Mouse (Mus musculus): ENCODE measurements around the gene Ahdc1. TPM values are rescaled to one million over a fixed set of nuclear protein-coding genes. Genes with fewer than 3 reads are reported as not detected.

Gene Ahdc1
- total and polyA plus RNA-seq, 2 experiments from 2014 or later: 5.2 to 40.5 TPM

DNA sequence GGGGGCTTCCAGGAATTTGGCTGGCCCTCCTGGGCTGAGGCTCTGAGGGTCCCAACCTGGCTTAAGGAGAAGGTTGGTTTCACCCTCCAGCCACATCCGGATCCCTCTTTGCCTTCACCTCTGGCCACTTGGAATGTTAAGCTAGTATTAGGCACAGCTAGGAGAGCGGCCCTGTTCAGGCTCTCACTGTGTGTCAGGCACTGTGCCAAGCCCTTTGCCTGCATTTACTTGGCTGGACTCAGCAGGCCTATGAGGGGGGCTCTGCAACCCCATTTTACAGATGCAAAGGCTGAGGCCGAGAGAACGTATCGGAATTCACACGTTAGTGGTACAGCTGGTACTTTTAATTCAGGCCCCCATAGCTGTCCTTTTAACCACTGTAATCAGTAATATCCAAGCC lies 12.6 kb downstream of the Ahdc1 start:
- H3K27ac ChIP-seq (ENCODE audit: low read depth): no peak overlapping the region
- peaks cover 69% of the 10 kb centered on the region for H3K4me1 ChIP-seq (ENCODE audit: control insufficient read depth, insufficient read depth)
- TF ChIP-seq EP300 (IDR thresholded peaks at IDR 0.05; ENCODE audit: low read depth) (no peak), CTCF (IDR thresholded peaks at IDR 0.05; ENCODE audit: low read depth) (no peak)

DNA sequence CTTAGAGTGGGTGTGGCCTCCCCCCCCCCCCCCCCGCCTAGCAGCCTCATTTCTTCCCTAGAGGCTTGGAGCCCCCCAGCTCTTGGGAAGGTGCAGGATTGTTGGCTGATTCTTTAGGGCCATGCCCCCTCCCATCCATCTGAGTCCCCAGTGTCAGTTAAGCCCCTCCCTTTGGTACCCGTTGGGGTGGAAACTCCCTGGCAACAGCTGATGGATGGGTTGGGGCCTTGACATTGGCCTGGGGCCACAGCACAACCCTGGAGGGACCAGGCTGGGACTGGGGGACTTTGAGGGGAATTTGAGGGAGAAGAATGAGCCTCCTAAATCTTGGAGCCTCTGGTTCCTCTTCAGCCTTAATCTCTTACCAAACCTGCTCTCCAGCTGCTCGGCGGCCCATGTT lies 13.3 kb downstream of the Ahdc1 start:
- ATAC-seq (ENCODE audit: insufficient read depth, low read depth) (no peak), DNase-seq (ENCODE audit: low spot score) (no peak)
- no peak overlapping the region for H3K4me2 ChIP-seq (ENCODE audit: low read depth, low read length)
- WGBS: 41% methylated on average over 3 of the region's 4 CpGs
- no peak overlapping the region for H3K4me3 ChIP-seq (ENCODE audit: low read depth, low read length)
- H3K27me3 ChIP-seq (ENCODE audit: control insufficient read depth, insufficient read depth, low read length): no peaks in the 10 kb centered on the region
- no peaks in the 10 kb centered on the region for H3K36me3 ChIP-seq (replicated peaks; ENCODE audit: control insufficient read depth, insufficient read depth, low read length)
- H3K9ac ChIP-seq (replicated peaks; ENCODE audit: low read depth, low read length): 0 out of 2 replicates have a peak overlapping the region, but pooled peaks have one; percentile 20
- H3K4me1 ChIP-seq (ENCODE audit: control insufficient read depth, insufficient read depth): peaks cover 73% of the 10 kb centered on the region
- no peak for TF ChIP-seq EP300 (IDR thresholded peaks at IDR 0.05; ENCODE audit: low read depth)
- TF ChIP-seq CTCF (IDR thresholded peaks at IDR 0.05; ENCODE audit: low read depth): no peak
- H3K27ac ChIP-seq (ENCODE audit: low read depth): peak overlapping the region; percentile 63
- no peaks in the 10 kb centered on the region for H3K9me3 ChIP-seq (replicated peaks; ENCODE audit: control insufficient read depth, low read length)

More for the DNA sequence above, 12.6 kb downstream of the Ahdc1 start:
- 72% methylated on average over 6 of the region's 6 CpGs for WGBS
- Histone ChIP-seq H3K36me3 (replicated peaks; ENCODE audit: control insufficient read depth, insufficient read depth, low read length) (no peaks in the 10 kb centered on the region), H3K9ac (replicated peaks; ENCODE audit: low read depth, low read length) (no peak overlapping the region), H3K27me3 (ENCODE audit: control insufficient read depth, insufficient read depth, low read length) (no peaks in the 10 kb centered on the region), H3K9me3 (replicated peaks; ENCODE audit: control insufficient read depth, low read length) (no peaks in the 10 kb centered on the region), H3K4me2 (ENCODE audit: low read depth, low read length) (no peak overlapping the region), H3K4me3 (ENCODE audit: low read depth, low read length) (no peak overlapping the region)
- DNase-seq (ENCODE audit: low spot score) (no peak), ATAC-seq (ENCODE audit: insufficient read depth, low read depth) (no peak)

GRCm38 (mm10) chr4:133024969-133025685 lies 14.1 kb downstream of the Ahdc1 start:
- Histone ChIP-seq H3K4me3 (ENCODE audit: low read depth, low read length) (no peak overlapping the region), H3K4me2 (ENCODE audit: low read depth, low read length) (no peak overlapping the region), H3K27me3 (ENCODE audit: control insufficient read depth, insufficient read depth, low read length) (no peaks in the 10 kb centered on the region), H3K4me1 (ENCODE audit: control insufficient read depth, insufficient read depth) (peaks cover 76% of the 10 kb centered on the region), H3K9ac (replicated peaks; ENCODE audit: low read depth, low read length) (0 out of 2 replicates have a peak overlapping the region, but pooled peaks have one; percentile 20), H3K36me3 (replicated peaks; ENCODE audit: control insufficient read depth, insufficient read depth, low read length) (no peaks in the 10 kb centered on the region), H3K9me3 (replicated peaks; ENCODE audit: control insufficient read depth, low read length) (no peaks in the 10 kb centered on the region), H3K27ac (ENCODE audit: low read depth) (peak overlapping the region; percentile 63)
- 8% methylated on average over 8 of the region's 10 CpGs for WGBS
- peak; percentile 25 for ATAC-seq (ENCODE audit: insufficient read depth, low read depth)
- TF ChIP-seq CTCF (IDR thresholded peaks at IDR 0.05; ENCODE audit: low read depth): no peak
- no peak for TF ChIP-seq EP300 (IDR thresholded peaks at IDR 0.05; ENCODE audit: low read depth)
- DNase-seq (ENCODE audit: low spot score): peak; percentile 37

- Histone ChIP-seq H3K27ac (ENCODE audit: low read depth) (0 out of 2 replicates have a peak overlapping the region, but pooled peaks have one; percentile 63), H3K9ac (replicated peaks; ENCODE audit: low read depth, low read length) (no peak overlapping the region), H3K4me3 (ENCODE audit: low read depth, low read length) (no peak overlapping the region), H3K4me2 (ENCODE audit: low read depth, low read length) (no peak overlapping the region), H3K4me1 (ENCODE audit: control insufficient read depth, insufficient read depth) (peaks cover 71% of the 10 kb centered on the region), H3K36me3 (replicated peaks; ENCODE audit: control insufficient read depth, insufficient read depth, low read length) (no peaks in the 10 kb centered on the region), H3K9me3 (replicated peaks; ENCODE audit: control insufficient read depth, low read length) (no peaks in the 10 kb centered on the region), H3K27me3 (ENCODE audit: control insufficient read depth, insufficient read depth, low read length) (no peaks in the 10 kb centered on the region)
- 65% methylated on average over 10 of the region's 10 CpGs for WGBS
- ATAC-seq (ENCODE audit: insufficient read depth, low read depth) (no peak), DNase-seq (ENCODE audit: low spot score) (no peak)
- TF ChIP-seq CTCF (IDR thresholded peaks at IDR 0.05; ENCODE audit: low read depth) (no peak), EP300 (IDR thresholded peaks at IDR 0.05; ENCODE audit: low read depth) (no peak)
Measured at GRCm38 (mm10) chr4:133026272-133026671, 15.2 kb downstream of the Ahdc1 start.

DNA sequence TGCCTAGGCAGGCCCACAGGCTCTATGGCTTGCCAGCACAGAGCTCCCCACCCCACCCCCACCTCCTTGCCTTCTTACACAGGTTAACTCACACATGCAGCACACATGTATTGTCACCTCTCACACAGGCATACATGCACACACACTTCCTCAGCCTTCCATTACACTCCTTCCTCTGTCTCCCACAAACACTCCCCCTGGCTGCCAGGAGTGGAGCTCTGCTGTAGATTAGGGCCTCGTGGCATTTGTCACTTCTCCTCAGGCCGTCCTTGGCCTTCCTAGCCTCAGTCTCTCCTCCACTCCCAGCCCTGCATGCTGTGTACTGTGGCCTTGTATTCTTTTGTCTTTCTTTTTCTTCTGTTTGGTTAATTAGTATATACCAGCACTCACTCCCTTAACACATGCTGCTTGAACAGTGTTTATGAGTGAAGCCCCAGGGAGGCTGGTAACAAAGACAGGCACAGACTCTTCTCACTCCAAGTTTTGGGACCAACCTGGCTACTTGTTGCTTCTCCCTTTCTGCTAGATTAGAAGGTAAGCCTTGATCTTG lies 15.8 kb downstream of the Ahdc1 start:
- ATAC-seq (ENCODE audit: insufficient read depth, low read depth) (0 out of 2 replicates have a peak, but pooled peaks have one; percentile 16), DNase-seq (ENCODE audit: low spot score) (no peak)
- Histone ChIP-seq H3K4me2 (ENCODE audit: low read depth, low read length) (no peak overlapping the region), H3K4me3 (ENCODE audit: low read depth, low read length) (no peak overlapping the region), H3K9ac (replicated peaks; ENCODE audit: low read depth, low read length) (no peak overlapping the region), H3K36me3 (replicated peaks; ENCODE audit: control insufficient read depth, insufficient read depth, low read length) (no peaks in the 10 kb centered on the region; the same call in 1 of the 2 replicates), H3K9me3 (replicated peaks; ENCODE audit: control insufficient read depth, low read length) (no peaks in the 10 kb centered on the region), H3K27ac (ENCODE audit: low read depth) (peak overlapping the region; percentile 39), H3K27me3 (ENCODE audit: control insufficient read depth, insufficient read depth, low read length) (no peaks in the 10 kb centered on the region), H3K4me1 (ENCODE audit: control insufficient read depth, insufficient read depth) (peaks cover 66% of the 10 kb centered on the region)
- 8% methylated on average over 2 of the region's 2 CpGs for WGBS
- TF ChIP-seq CTCF (IDR thresholded peaks at IDR 0.05; ENCODE audit: low read depth): peak; percentile 56
- TF ChIP-seq EP300 (IDR thresholded peaks at IDR 0.05; ENCODE audit: low read depth): no peak

Data from heart, postnatal 0 days (tissue).